ENCODE assay signal across 8 mouse cellular contexts in the genomic region with DNA sequence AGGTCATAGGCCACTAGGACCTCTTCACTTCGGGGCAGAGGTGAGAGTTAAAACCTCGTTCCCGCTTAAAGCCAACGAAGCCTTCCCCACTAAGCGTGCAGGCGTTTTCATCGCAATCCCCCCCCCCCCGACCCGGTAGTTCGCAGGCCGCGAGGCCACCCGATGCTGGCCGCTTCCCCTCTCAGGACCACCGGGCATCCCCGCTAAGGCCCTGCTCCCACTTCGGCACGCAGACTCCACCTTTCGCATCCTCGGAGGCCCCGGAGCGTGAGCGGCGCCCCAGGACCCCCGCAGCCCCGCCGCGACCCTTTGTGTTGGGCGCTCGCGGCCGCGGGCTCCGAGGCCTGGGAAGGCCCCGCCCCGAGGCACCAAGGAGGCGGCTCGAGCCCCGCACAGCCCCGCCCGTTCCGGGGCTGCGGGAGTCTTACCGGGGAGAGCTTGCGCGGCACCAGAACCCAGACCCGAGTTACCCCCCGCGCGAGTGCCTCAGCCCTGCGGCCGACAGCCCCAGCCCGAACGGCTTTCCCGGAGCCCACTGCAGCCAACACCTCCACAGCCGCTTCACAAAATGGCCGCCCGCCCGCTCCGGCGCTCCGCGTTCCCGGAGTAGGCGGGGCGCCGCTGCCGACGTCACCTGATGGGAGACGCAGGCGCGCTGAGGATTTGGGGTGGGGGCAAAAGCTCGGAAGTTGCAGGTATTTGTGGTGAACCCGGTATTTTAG. TPM values are rescaled to one million over a fixed set of nuclear protein-coding genes. Genes with fewer than 3 reads are reported as not detected.
DNase-seq lines count a peak whose midpoint lies in the region; ATAC-seq and TF ChIP-seq lines count a peak whose summit lies in the region.

A gene (minus strand): TSS at position 608 of the 722 bp plus-strand sequence.
A gene (minus strand): TSS at position 621 of the 722 bp plus-strand sequence.

- TF ChIP-seq CTCF in layer of hippocampus, adult 2 months (conservative IDR thresholded peaks at IDR 0.05): no peak
- no peak for TF ChIP-seq CTCF in lung, embryonic 14.5 days (IDR thresholded peaks at IDR 0.05; ENCODE audit: low read depth)
- TF ChIP-seq CTCF in olfactory bulb, adult 2 months (IDR thresholded peaks at IDR 0.05; ENCODE audit: insufficient read depth, low read depth, low read length): no peak
- peak; percentile 54; the same call in 1 of the 2 replicates for TF ChIP-seq CTCF in thymus, adult 2 months (IDR thresholded peaks at IDR 0.05; ENCODE audit: borderline replicate concordance, control insufficient read depth, extremely low read depth, insufficient read depth, low read length, poor library complexity)

- under 1% methylated on average over 71 of the region's 74 CpGs for WGBS in forebrain, embryonic 16.5 days
- under 1% methylated on average over 74 of the region's 74 CpGs for WGBS in lung, embryonic 14.5 days
- WGBS in olfactory bulb, adult 2 months: under 1% methylated on average over 74 of the region's 74 CpGs
- under 1% methylated on average over 73 of the region's 74 CpGs for WGBS in thymus, adult 2 months

- no peaks in the 10 kb centered on the region for H3K36me3 ChIP-seq in ES-E14 (ENCODE audit: control insufficient read depth, insufficient read depth, low read length, poor library complexity, severe bottlenecking)
- no peaks in the 10 kb centered on the region for H3K36me3 ChIP-seq in forebrain, embryonic 16.5 days (ENCODE audit: control insufficient read depth, insufficient read depth)
- peaks cover 8% of the 10 kb centered on the region; the same call in 1 of the 2 replicates for H3K36me3 ChIP-seq in lung, embryonic 14.5 days (ENCODE audit: insufficient read depth)
- H3K36me3 ChIP-seq in thymus, adult 2 months (ENCODE audit: control insufficient read depth, insufficient read depth, low read length): no peaks in the 10 kb centered on the region

- peak; percentile 92 for TF ChIP-seq POLR2A in olfactory bulb, adult 2 months (IDR thresholded peaks at IDR 0.05; ENCODE audit: insufficient read depth, low read depth, low read length)
- peak; percentile 92 for TF ChIP-seq POLR2A in thymus, adult 2 months (IDR thresholded peaks at IDR 0.05; ENCODE audit: control insufficient read depth, extremely low read depth, insufficient read depth, low read length, poor library complexity)

- no peaks in the 10 kb centered on the region for H3K9me3 ChIP-seq in ES-E14 (ENCODE audit: control insufficient read depth, insufficient read depth, low read depth, low read length)
- no peaks in the 10 kb centered on the region for H3K9me3 ChIP-seq in forebrain, embryonic 16.5 days (ENCODE audit: control insufficient read depth, low read length)
- no peaks in the 10 kb centered on the region for H3K9me3 ChIP-seq in lung, embryonic 14.5 days (ENCODE audit: low read depth, low read length)

- H3K4me1 ChIP-seq in ES-E14 (ENCODE audit: control insufficient read depth in 2 of 2, insufficient read depth in 2 of 2, low read length in 2 of 2, poor library complexity in 1 of 2): peaks cover 0 to 8% of the 10 kb centered on the region in 2 experiments; a peak in 2 of 4 replicates
- H3K4me1 ChIP-seq in forebrain, embryonic 16.5 days (replicated peaks; ENCODE audit: control insufficient read depth, insufficient read depth, low read length): peaks cover 12% of the 10 kb centered on the region
- H3K4me1 ChIP-seq in lung, embryonic 14.5 days (ENCODE audit: insufficient read depth): peaks cover 8% of the 10 kb centered on the region
- H3K4me1 ChIP-seq in olfactory bulb, adult 2 months (ENCODE audit: control insufficient read depth, insufficient read depth, low read length): peaks cover 2% of the 10 kb centered on the region; the same call in 1 of the 2 replicates
- peaks cover 5% of the 10 kb centered on the region for H3K4me1 ChIP-seq in thymus, adult 2 months (replicated peaks; ENCODE audit: control insufficient read depth, insufficient read depth, low read length)

- peak within 1 kb of the TSS; percentile 93 for H3K27ac ChIP-seq in ES-E14 (ENCODE audit: insufficient read depth, low read depth, low read length, poor library complexity, severe bottlenecking)
- H3K27ac ChIP-seq in forebrain, embryonic 16.5 days (ENCODE audit: low read length): peak within 1 kb of the TSS; percentile 87
- H3K27ac ChIP-seq in layer of hippocampus, adult 2 months: peak within 1 kb of the TSS; percentile 99
- H3K27ac ChIP-seq in lung, embryonic 14.5 days (ENCODE audit: low read depth): peak within 1 kb of the TSS; percentile 94
- H3K27ac ChIP-seq in olfactory bulb, adult 2 months (ENCODE audit: insufficient read depth, low read depth, low read length): peak within 1 kb of the TSS; percentile 87
- H3K27ac ChIP-seq in thymus, adult 2 months (ENCODE audit: control insufficient read depth, insufficient read depth, low read length): peak within 1 kb of the TSS; percentile 51; the same call in 1 of the 2 replicates

- intact Hi-C loops in heart, postnatal 36 days (cut with DNase I): loop anchor here (2.0 kb wide), 2 partner anchors 69 to 103 kb away; a partner anchor contains a TSS

- H3K27me3 ChIP-seq in forebrain, embryonic 16.5 days (replicated peaks; ENCODE audit: control insufficient read depth, insufficient read depth, low read length): no peaks in the 10 kb centered on the region
- no peaks in the 10 kb centered on the region for H3K27me3 ChIP-seq in lung, embryonic 14.5 days (ENCODE audit: insufficient read depth, low read length)
- H3K27me3 ChIP-seq in thymus, adult 2 months (ENCODE audit: control insufficient read depth, insufficient read depth, low read length): no peaks in the 10 kb centered on the region

- H3K4me2 ChIP-seq in forebrain, embryonic 16.5 days (ENCODE audit: low read length): peak within 1 kb of the TSS; percentile 81
- peak within 1 kb of the TSS; percentile 81 for H3K4me2 ChIP-seq in lung, embryonic 14.5 days

- peak; percentile 83 for DNase-seq in ES-E14 (ENCODE audit: low read depth, low spot score)
- DNase-seq in cerebellum, adult 11-12 months: peak; percentile 86
- peak; percentile 93 to 96 for DNase-seq in heart, postnatal 36 days
- DNase-seq in layer of hippocampus, adult 2 months (ENCODE audit: low spot score in 2 of 2): peak; percentile 88 to 94
- DNase-seq in lung, embryonic 14.5 days: peak; percentile 97
- peak; percentile 96 for DNase-seq in thymus, adult 2 months

- peak within 1 kb of the TSS; percentile 70 to 93 for H3K4me3 ChIP-seq in ES-E14 (ENCODE audit: insufficient read depth in 1 of 2, low read depth in 1 of 2, low read length in 2 of 2, poor library complexity in 1 of 2, severe bottlenecking in 1 of 2)
- peak within 1 kb of the TSS; percentile 99 for H3K4me3 ChIP-seq in forebrain, embryonic 16.5 days (replicated peaks; ENCODE audit: low read length)
- peak within 1 kb of the TSS; percentile 90 for H3K4me3 ChIP-seq in layer of hippocampus, adult 2 months
- H3K4me3 ChIP-seq in lung, embryonic 14.5 days (ENCODE audit: low read depth, low read length): peak within 1 kb of the TSS; percentile 95
- peak within 1 kb of the TSS; percentile 85 for H3K4me3 ChIP-seq in olfactory bulb, adult 2 months (ENCODE audit: insufficient read depth, low read depth, low read length)
- H3K4me3 ChIP-seq in thymus, adult 2 months (ENCODE audit: control insufficient read depth, insufficient read depth, low read length): peak within 1 kb of the TSS; percentile 87

- in situ Hi-C loops in ES-E14 (cut with MboI; ENCODE audit: low sequenced_read_pairs in 2 of 2, unreplicated experiment in 2 of 2): no loop called here

- peak; percentile 97 for ATAC-seq in forebrain, embryonic 16.5 days
- ATAC-seq in lung, embryonic 14.5 days (ENCODE audit: insufficient read depth): peak; percentile 93

- H3K9ac ChIP-seq in ES-E14 (ENCODE audit: insufficient read depth, low read depth, low read length, poor library complexity, severe bottlenecking): peak within 1 kb of the TSS; percentile 99
- peak within 1 kb of the TSS; percentile 94 for H3K9ac ChIP-seq in forebrain, embryonic 16.5 days (replicated peaks; ENCODE audit: low read depth, low read length)
- peak within 1 kb of the TSS; percentile 98 for H3K9ac ChIP-seq in lung, embryonic 14.5 days

TF ChIP-seq in ES-E14, 5 proteins besides CTCF, POLR2A, EP300 and RAD21:
- no peak for TF ChIP-seq CHD2 (IDR thresholded peaks at IDR 0.05; ENCODE audit: low read depth, low read length)
- TF ChIP-seq HCFC1 (IDR thresholded peaks at IDR 0.05; ENCODE audit: borderline replicate concordance, insufficient read depth, low read length): peak; percentile 16; the same call in 1 of the 2 replicates

RNA-seq across cellular contexts. Expression of the first gene that starts in this region (rescaled TPM):
- total RNA-seq in ES-E14 (2012; rRNA removed): 42.8 and 66.1 TPM in 2 replicates
- polyA plus RNA-seq in forebrain, embryonic 16.5 days (2015; fragmentation: Nextera tagmentation; extraction: Ambion mirVana): 28.9 and 30.4 TPM in 2 replicates
- total RNA-seq in heart, postnatal 36 days (2021): 10 to 100 TPM; 15.2 to 17.5 TPM
- total RNA-seq in layer of hippocampus, adult 2 months (2021): 10 to 100 TPM; 26.9 to 27.3 TPM
- 66.7 and 70.2 TPM in 2 replicates for polyA plus RNA-seq in lung, embryonic 14.5 days (2014; fragmentation: Nextera tagmentation; extraction: Ambion mirVana)
- not detected in 2 replicates for polyA plus RNA-seq in olfactory bulb, adult 2 months (2012; ENCODE audit: insufficient read depth, insufficient read length, low replicate concordance, missing spikeins)
- 237 and 273 TPM in 2 replicates for polyA plus RNA-seq in thymus, adult 2 months (2012; rRNA removed)

RNA-seq across cellular contexts. Expression of the second gene that starts in this region (rescaled TPM):
- total RNA-seq in ES-E14 (2012; rRNA removed): 21.8 and 22.1 TPM in 2 replicates
- polyA plus RNA-seq in forebrain, embryonic 16.5 days (2015; fragmentation: Nextera tagmentation; extraction: Ambion mirVana): 37.6 and 38.8 TPM in 2 replicates
- 10 to 100 TPM; 11.1 to 11.5 TPM for total RNA-seq in heart, postnatal 36 days (2021)
- total RNA-seq in layer of hippocampus, adult 2 months (2021): 10 to 100 TPM; 26.9 to 36.3 TPM
- 36.9 and 41.2 TPM in 2 replicates for polyA plus RNA-seq in lung, embryonic 14.5 days (2014; fragmentation: Nextera tagmentation; extraction: Ambion mirVana)
- polyA plus RNA-seq in olfactory bulb, adult 2 months (2012; ENCODE audit: insufficient read depth, insufficient read length, low replicate concordance, missing spikeins): 391 TPM in 1 of 2 replicates, not detected in the other
- polyA plus RNA-seq in thymus, adult 2 months (2012; rRNA removed): 67.2 and 72.4 TPM in 2 replicates

Comparison
In these comparisons a context has a peak if more than half of its experiments do, and no peak if none do; other contexts are left out.
1. Peak in every context shown above with its lines: DNase-seq, ATAC-seq, H3K4me3 ChIP-seq and H3K27ac ChIP-seq.